Mouse (Mus musculus): ENCODE results near the gene Abcf1. TPM values are rescaled to one million over a fixed set of nuclear protein-coding genes. Genes with fewer than 3 reads are reported as not detected.
"Not testable (repeated sequence)": the region's sequence is repeated elsewhere in the genome, so short reads cannot be mapped to it uniquely, and the experiment has no call there.

The Abcf1 gene
- polyA plus RNA-seq, 1 experiment from 2014 or later = 102 TPM

DNA sequence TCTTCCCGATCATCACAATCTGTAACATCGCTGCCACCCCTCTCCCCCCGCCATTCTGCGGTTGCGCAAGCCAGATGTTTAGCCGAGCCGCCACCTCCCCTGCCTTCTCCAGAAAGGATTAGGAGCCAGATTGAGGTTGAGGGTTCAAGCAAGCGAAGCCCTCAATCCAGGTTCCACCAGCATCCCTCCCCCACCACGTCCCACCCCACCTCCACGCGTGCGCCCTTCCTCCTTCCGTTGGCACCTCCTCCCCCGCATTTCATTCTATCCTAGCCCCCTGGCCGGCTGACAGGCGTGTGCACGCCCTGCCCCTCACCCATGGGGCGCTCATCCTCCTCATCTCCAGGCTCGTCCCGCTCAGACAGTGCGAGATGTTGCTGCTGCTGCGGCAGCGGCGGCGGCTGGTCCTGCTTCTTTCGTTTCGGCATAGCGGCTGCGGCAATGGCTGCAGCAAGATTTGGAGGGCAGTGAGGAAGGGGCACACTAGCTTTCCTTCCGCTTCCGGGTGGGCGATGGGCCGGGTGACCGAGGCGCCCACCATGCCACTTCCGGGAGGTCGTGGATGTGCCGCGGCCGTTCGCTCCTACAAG is 9.3 kb upstream of the Abcf1 start:
- H3K4me3 ChIP-seq (replicated peaks) = peak overlapping the region; percentile 88
- H3K27me3 ChIP-seq = no peaks in the 10 kb centered on the region
- under 1% methylated on average over 41 of the region's 41 CpGs for WGBS
- ATAC-seq (ENCODE audit: insufficient number of reproducible peaks, insufficient read depth, low FRiP score, low TSS enrichment, low read depth) = peak; percentile 76
- peak overlapping the region; percentile 83 for H3K9ac ChIP-seq (replicated peaks)
- H3K36me3 ChIP-seq = peaks cover 57% of the 10 kb centered on the region
- peak overlapping the region; percentile 95 for H3K27ac ChIP-seq
- H3K9me3 ChIP-seq = no peaks in the 10 kb centered on the region
- H3K4me2 ChIP-seq = peak overlapping the region; percentile 89
- H3K4me1 ChIP-seq (replicated peaks) = peaks cover 22% of the 10 kb centered on the region

- no peak overlapping the region for H3K27ac ChIP-seq
- peaks cover 51% of the 10 kb centered on the region for H3K36me3 ChIP-seq
- H3K9ac ChIP-seq (replicated peaks) = no peak overlapping the region
- H3K4me1 ChIP-seq (replicated peaks) = peaks cover 17% of the 10 kb centered on the region
- no peak overlapping the region for H3K4me3 ChIP-seq (replicated peaks)
- 79% methylated on average over 1 of the region's 1 CpGs for WGBS
- no peaks in the 10 kb centered on the region for H3K9me3 ChIP-seq
- H3K27me3 ChIP-seq = no peaks in the 10 kb centered on the region
- no peak overlapping the region for H3K4me2 ChIP-seq
- no peak for ATAC-seq (ENCODE audit: insufficient number of reproducible peaks, insufficient read depth, low FRiP score, low TSS enrichment, low read depth)
Observed at GRCm38 (mm10) chr17:35972131-35972530, 2.6 kb upstream of the Abcf1 start.

- Histone ChIP-seq H3K27ac (no peak overlapping the region), H3K4me2 (no peak overlapping the region), H3K4me1 (replicated peaks) (peaks cover 17% of the 10 kb centered on the region), H3K36me3 (peaks cover 61% of the 10 kb centered on the region), H3K27me3 (no peaks in the 10 kb centered on the region), H3K9ac (replicated peaks) (no peak overlapping the region), H3K4me3 (replicated peaks) (no peak overlapping the region), H3K9me3 (no peaks in the 10 kb centered on the region)
- 90% methylated on average over 2 of the region's 2 CpGs for WGBS
- no peak for ATAC-seq (ENCODE audit: insufficient number of reproducible peaks, insufficient read depth, low FRiP score, low TSS enrichment, low read depth)
Observed at GRCm38 (mm10) chr17:35967621-35968020, 1.9 kb downstream of the Abcf1 start.

GRCm38 (mm10) chr17:35963279-35963678 is 6.3 kb downstream of the Abcf1 start:
- 84% methylated on average over 10 of the region's 10 CpGs for WGBS
- Histone ChIP-seq H3K27ac (no peak overlapping the region), H3K9ac (replicated peaks) (no peak overlapping the region), H3K9me3 (no peaks in the 10 kb centered on the region), H3K4me1 (replicated peaks) (peaks cover 2% of the 10 kb centered on the region; the same call in 1 of the 2 replicates), H3K27me3 (no peaks in the 10 kb centered on the region), H3K4me2 (no peak overlapping the region), H3K4me3 (replicated peaks) (no peak overlapping the region), H3K36me3 (peaks cover 96% of the 10 kb centered on the region)
- ATAC-seq (ENCODE audit: insufficient number of reproducible peaks, insufficient read depth, low FRiP score, low TSS enrichment, low read depth) = no peak

DNA sequence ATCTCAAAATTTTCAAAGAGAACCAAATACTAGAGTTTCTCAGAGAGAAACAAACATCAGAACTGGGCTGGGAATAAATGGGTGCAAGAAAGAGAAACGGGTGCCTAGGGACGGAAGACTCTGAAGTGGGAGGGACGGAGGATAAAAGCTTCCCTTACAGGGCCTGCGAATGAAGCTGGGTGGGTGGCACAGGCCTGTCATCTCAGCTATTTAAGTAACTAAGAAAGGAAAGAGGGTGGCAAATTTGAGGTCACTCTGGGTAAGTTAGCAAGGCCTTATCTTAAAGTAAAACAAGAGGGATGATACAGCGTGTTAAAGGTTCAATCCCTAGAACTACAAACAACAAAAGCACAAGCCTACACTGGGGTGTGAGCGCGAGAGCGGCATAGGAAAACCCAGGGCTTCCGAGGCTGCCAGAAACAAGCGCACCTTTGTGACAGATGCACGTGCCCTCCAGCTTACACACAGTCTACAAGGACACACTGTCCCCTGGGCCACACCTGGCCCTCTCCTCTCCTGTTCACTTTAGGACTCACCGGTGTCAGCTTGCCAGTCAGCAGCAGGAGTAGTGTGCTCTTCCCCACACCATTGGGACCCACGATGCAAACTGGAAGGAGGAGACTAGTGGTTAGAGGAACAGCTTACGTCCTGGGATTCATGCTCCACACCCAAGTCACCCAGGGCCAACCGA is 10.9 kb downstream of the Abcf1 start:
- no peak overlapping the region for H3K27ac ChIP-seq
- H3K27me3 ChIP-seq = no peaks in the 10 kb centered on the region
- H3K9ac ChIP-seq (replicated peaks) = no peak overlapping the region
- 94% methylated on average over 15 of the region's 15 CpGs for WGBS
- no peak overlapping the region for H3K4me2 ChIP-seq
- no peaks in the 10 kb centered on the region for H3K4me1 ChIP-seq (replicated peaks)
- no peak overlapping the region for H3K4me3 ChIP-seq (replicated peaks)
- no peaks in the 10 kb centered on the region for H3K9me3 ChIP-seq
- no peak for ATAC-seq (ENCODE audit: insufficient number of reproducible peaks, insufficient read depth, low FRiP score, low TSS enrichment, low read depth)
- peaks cover 91% of the 10 kb centered on the region for H3K36me3 ChIP-seq

- no peak for ATAC-seq (ENCODE audit: insufficient number of reproducible peaks, insufficient read depth, low FRiP score, low TSS enrichment, low read depth)
- Histone ChIP-seq H3K4me3 (replicated peaks) (no peak overlapping the region), H3K36me3 (peaks cover 51% of the 10 kb centered on the region), H3K4me1 (replicated peaks) (no peaks in the 10 kb centered on the region), H3K4me2 (no peak overlapping the region), H3K27me3 (no peaks in the 10 kb centered on the region), H3K9ac (replicated peaks) (no peak overlapping the region), H3K9me3 (no peaks in the 10 kb centered on the region), H3K27ac (no peak overlapping the region)
- 82% methylated on average over 8 of the region's 8 CpGs for WGBS
Observed at GRCm38 (mm10) chr17:35954665-35955064, 14.9 kb downstream of the Abcf1 start.

DNA sequence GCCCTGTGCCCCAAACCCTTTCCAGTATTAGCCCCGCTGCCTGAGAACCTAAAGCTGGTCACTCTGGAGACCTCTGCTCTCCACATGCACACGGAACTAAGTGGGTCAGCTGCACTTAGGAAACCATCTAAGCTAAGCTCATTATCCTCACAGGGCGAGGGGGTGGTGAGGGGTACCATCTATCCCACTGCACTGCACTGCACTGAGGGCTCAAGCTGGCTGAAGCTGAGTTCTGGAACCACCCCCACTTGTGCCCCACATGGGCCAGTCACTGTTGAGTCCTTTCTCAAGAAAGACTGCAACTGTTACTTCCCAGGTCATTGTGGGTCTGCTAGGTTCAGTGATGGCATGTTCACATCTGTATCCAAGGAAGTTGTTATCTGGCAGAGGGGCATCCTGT is 17.0 kb downstream of the Abcf1 start:
- H3K27me3 ChIP-seq; H3K4me2 ChIP-seq; H3K4me1 ChIP-seq (replicated peaks); H3K9me3 ChIP-seq; H3K4me3 ChIP-seq (replicated peaks); H3K27ac ChIP-seq; H3K9ac ChIP-seq (replicated peaks); ATAC-seq (ENCODE audit: insufficient number of reproducible peaks, insufficient read depth, low FRiP score, low TSS enrichment, low read depth): not testable (repeated sequence)
- 89% methylated on average over 3 of the region's 3 CpGs for WGBS
- peaks cover 30% of the 10 kb centered on the region for H3K36me3 ChIP-seq

DNA sequence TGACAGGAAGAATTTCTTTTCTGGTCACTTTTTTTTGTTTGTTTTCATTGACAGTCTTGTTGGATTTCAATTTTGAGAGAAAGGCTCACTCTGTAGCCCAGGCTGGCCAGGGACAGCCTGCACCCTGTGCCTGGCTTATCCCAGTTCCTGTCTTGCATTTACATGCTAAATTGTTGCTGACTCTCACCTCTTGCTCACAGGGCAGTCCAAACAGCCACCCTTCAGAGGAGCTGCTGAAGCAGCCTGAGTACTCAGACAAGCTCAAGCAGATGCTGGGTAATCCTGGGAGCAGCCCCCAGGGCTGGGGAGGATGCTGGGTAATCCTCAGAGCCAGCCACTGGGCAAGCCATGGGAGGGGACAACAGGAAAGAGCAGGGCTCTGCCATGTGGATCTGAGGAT is 18.6 kb downstream of the Abcf1 start:
- peaks cover 14% of the 10 kb centered on the region; the same call in 1 of the 2 replicates for H3K36me3 ChIP-seq
- H3K9ac ChIP-seq (replicated peaks); ATAC-seq (ENCODE audit: insufficient number of reproducible peaks, insufficient read depth, low FRiP score, low TSS enrichment, low read depth); H3K27ac ChIP-seq; H3K4me1 ChIP-seq (replicated peaks); H3K27me3 ChIP-seq; H3K4me3 ChIP-seq (replicated peaks); H3K9me3 ChIP-seq; H3K4me2 ChIP-seq: not testable (repeated sequence)

DNA sequence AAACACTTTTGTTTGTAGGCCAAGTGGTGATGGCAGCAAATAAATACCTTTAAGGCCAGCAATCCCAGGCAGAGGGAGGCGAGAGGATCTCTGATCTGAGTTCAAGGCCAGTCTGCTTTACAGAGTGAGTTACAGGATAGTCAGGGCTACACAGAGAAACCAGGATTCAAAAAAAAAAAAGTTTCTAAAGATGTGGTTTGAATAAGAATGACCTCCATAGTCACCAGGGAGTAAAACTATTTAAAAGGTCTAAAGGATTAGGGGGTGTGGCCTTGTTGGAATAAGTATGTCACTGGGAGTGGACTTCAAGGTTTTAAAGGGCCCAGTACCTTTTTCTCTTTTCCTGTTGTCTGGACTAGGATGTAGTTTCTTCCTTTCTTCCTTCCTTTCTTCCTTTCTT is 29.6 kb downstream of the Abcf1 start:
- no peak for ATAC-seq (ENCODE audit: insufficient number of reproducible peaks, insufficient read depth, low FRiP score, low TSS enrichment, low read depth)
- 67% methylated on average over 1 of the region's 1 CpGs for WGBS
- Histone ChIP-seq H3K4me2 (no peak overlapping the region), H3K27me3 (no peaks in the 10 kb centered on the region), H3K4me1 (replicated peaks) (no peaks in the 10 kb centered on the region), H3K9me3 (no peaks in the 10 kb centered on the region), H3K27ac (no peak overlapping the region), H3K9ac (replicated peaks) (no peak overlapping the region), H3K36me3 (no peaks in the 10 kb centered on the region), H3K4me3 (replicated peaks) (no peak overlapping the region)

GRCm38 (mm10) chr17:35939108-35939507 is 30.5 kb downstream of the Abcf1 start:
- Histone ChIP-seq H3K27me3 (no peaks in the 10 kb centered on the region), H3K4me2 (no peak overlapping the region), H3K4me1 (replicated peaks) (no peaks in the 10 kb centered on the region), H3K36me3 (no peaks in the 10 kb centered on the region), H3K9ac (replicated peaks) (no peak overlapping the region), H3K4me3 (replicated peaks) (no peak overlapping the region), H3K9me3 (no peaks in the 10 kb centered on the region), H3K27ac (no peak overlapping the region)
- 44% methylated on average over 2 of the region's 2 CpGs for WGBS
- no peak for ATAC-seq (ENCODE audit: insufficient number of reproducible peaks, insufficient read depth, low FRiP score, low TSS enrichment, low read depth)

DNA sequence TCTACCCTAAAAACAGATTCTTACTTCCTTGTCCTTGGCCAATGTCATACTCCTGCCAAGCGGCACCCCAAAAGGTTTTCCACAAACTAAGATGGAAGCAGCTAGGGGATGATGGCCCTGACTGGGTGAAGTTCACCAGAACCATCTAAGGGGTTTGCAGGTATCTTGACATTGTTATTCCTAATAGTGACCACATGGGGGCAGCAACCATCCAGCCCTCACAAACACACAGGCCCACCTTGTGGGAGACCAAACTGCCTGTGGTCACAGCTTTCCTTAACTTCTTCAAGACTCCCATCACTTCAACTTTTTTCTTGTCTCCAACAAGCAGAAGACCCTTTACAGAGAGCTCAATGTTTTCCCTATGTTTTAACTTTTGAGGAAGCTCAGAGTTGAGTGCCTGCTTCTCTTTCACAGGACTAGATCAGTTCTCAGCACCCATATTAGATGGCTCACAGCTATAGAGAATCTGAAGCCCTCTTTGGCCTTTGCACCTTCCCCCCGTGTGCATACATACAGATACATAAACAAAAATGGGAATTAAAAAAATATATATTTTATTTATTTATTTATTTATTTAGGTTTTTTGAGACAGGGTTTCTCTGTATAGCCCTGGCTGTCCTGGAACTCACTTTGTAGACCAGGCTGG is 31.7 kb downstream of the Abcf1 start:
- no peak overlapping the region for H3K27ac ChIP-seq
- no peaks in the 10 kb centered on the region for H3K4me1 ChIP-seq (replicated peaks)
- H3K27me3 ChIP-seq = no peaks in the 10 kb centered on the region
- peak; percentile 66; the same call in 1 of the 2 replicates for ATAC-seq (ENCODE audit: insufficient number of reproducible peaks, insufficient read depth, low FRiP score, low TSS enrichment, low read depth)
- H3K36me3 ChIP-seq = no peaks in the 10 kb centered on the region
- H3K9ac ChIP-seq (replicated peaks) = no peak overlapping the region
- no peak overlapping the region for H3K4me2 ChIP-seq
- no peaks in the 10 kb centered on the region for H3K9me3 ChIP-seq
- WGBS = 48% methylated on average over 2 of the region's 2 CpGs
- H3K4me3 ChIP-seq (replicated peaks) = no peak overlapping the region
